Mouse (Mus musculus) testis, adult 2 months (tissue): Measurements from ENCODE around the gene Gm20532. TPM values are rescaled to one million over a fixed set of nuclear protein-coding genes. Genes with fewer than 3 reads are reported as not detected.

Experiments
- H3K27ac ChIP-seq: fragments of 200-500 bp; 2 replicates; pipeline ENCODE4 v1.5.1; 2012; ENCODE audit warnings: low read depth, low read length; ENCODE audit not compliant: control insufficient read depth, insufficient read depth
- H3K27me3 ChIP-seq: fragments of 200-500 bp; 2 replicates; pipeline ENCODE4 v1.6.1; 2012; ENCODE audit warnings: mild to moderate bottlenecking, low read length, moderate library complexity; ENCODE audit not compliant: control insufficient read depth, insufficient read depth
- H3K36me3 ChIP-seq: fragments of 200-500 bp; 2 replicates; pipeline ENCODE4 v1.6.1; 2012; ENCODE audit warnings: mild to moderate bottlenecking, low read length; ENCODE audit not compliant: control insufficient read depth, insufficient read depth
- H3K4me1 ChIP-seq: fragments of 200-500 bp; 2 replicates; pipeline ENCODE4 v1.6.1; 2012; ENCODE audit warnings: low read length; ENCODE audit not compliant: control insufficient read depth, insufficient read depth
- H3K4me3 ChIP-seq: fragments of 200-500 bp; 2 replicates; pipeline ENCODE4 v1.5.1; 2012; ENCODE audit warnings: low read depth, mild to moderate bottlenecking, low read length, moderate library complexity, mixed read lengths; ENCODE audit not compliant: control insufficient read depth
- CTCF ChIP-seq: fragments of 200-500 bp; IDR thresholded peaks from 2 replicates; pipeline ENCODE4 v1.5.1; 2012; ENCODE audit warnings: low read depth, mild to moderate bottlenecking, inconsistent platforms, low read length, moderate library complexity; ENCODE audit not compliant: control insufficient read depth, insufficient read depth, insufficient replicate concordance
- POLR2A ChIP-seq: fragments of 200-500 bp; IDR thresholded peaks from 2 replicates; pipeline ENCODE4 v1.6.1; 2012; ENCODE audit warnings: low read depth, mild to moderate bottlenecking, inconsistent platforms, low read length, moderate library complexity; ENCODE audit not compliant: control insufficient read depth
- polyA plus RNA-seq: library from polyadenylated mRNA; depleted of rRNA; stranded (reverse); fragments of >200 nt; gene quantifications from 2 replicates; pipeline ENCODE4 v1.2.3, GENCODE M21; 2012

The Gm20532 gene
- polyA plus RNA-seq, 1 experiment: not detected

DNA sequence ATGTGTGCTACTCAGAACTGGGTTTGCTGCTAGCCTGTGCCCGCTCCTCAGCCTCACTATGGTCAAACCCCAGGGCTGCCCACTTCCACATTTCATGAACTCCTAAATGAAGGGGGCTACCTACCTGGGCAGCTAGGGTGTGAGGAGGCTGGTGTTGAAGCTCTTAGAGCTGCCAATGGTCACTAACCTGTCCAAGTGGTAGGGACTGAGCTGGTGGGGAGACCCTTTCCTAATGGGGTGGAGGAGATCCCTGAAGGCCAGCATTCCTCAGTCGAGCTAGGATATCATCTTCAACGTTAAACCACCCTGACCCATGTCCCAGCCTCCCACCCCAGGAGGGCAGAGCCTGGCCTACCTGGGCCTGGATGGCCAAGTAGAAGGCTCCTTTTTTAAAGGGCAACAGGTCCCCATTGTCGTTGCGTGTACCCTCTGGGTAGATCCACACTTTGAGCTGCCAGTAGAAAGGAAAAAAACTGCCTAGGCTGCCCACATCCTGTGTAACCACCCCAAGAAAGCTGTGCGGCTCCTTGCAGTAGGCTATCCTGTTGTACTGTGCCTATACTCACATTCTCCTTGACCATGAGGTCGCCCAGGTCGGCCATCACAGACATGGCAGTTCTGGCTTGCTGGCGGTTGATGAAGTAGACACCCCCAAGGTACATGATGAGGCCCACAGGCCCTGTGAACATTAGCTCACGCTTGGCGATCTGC lies 9.4 kb downstream of the Gm20532 start:
- TF ChIP-seq POLR2A: no peak
- TF ChIP-seq CTCF: no peak
- H3K4me1 ChIP-seq: no peaks in the 10 kb centered on the region; the same call in 1 of the 2 replicates
- H3K4me3 ChIP-seq: no peak overlapping the region

DNA sequence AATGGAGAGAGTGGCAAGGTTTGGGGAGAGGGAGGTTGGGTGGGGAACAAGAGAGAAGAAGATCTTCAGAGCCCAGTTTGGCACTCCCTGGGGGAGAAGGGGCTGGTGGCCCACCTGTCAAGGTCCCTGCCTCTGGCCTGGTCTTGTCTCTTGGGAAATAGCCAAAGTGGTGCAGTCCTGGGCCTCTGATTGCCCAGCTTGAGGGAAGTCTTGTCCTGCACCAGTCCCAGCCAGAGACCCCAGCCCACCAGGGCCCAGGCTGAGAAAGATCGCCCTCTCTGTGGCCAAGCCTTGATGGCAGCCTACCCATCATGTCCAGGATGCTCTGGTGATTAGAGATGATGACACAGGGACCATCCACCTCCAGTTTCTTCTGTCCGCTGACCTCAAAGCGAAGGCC lies 10.5 kb downstream of the Gm20532 start:
- no peaks in the 10 kb centered on the region for H3K36me3 ChIP-seq
- H3K4me3 ChIP-seq: no peak overlapping the region
- H3K27me3 ChIP-seq: no peaks in the 10 kb centered on the region
- H3K4me1 ChIP-seq: no peaks in the 10 kb centered on the region; the same call in 1 of the 2 replicates
- H3K27ac ChIP-seq: no peak overlapping the region
- TF ChIP-seq POLR2A (no peak), CTCF (no peak)

More for the DNA sequence above, 9.4 kb downstream of the Gm20532 start:
- Histone ChIP-seq H3K36me3 (no peaks in the 10 kb centered on the region), H3K27me3 (no peaks in the 10 kb centered on the region), H3K27ac (no peak overlapping the region)

DNA sequence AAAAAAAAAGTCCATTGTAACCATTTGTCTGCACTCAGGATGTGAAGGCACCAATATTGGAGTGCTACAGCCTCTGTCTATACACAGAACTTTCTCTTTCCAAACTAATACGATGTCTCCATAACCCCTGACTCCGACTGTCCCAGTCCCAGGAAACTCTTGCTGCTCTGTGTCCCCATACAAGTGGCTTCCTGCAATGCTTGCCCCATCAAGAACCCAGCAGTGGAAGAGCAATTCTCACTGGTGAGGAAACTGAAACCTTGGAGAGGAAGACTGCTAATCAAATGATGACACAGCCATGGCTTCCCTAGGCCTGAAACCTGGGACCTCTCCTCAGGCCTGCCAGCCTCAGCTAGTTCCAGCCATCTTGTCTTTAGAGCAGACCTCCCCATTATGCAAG lies 11.4 kb downstream of the Gm20532 start:
- TF ChIP-seq POLR2A (no peak), CTCF (no peak)
- H3K27me3 ChIP-seq: no peaks in the 10 kb centered on the region
- H3K36me3 ChIP-seq: no peaks in the 10 kb centered on the region
- no peak overlapping the region for H3K4me3 ChIP-seq
- H3K27ac ChIP-seq: no peak overlapping the region
- H3K4me1 ChIP-seq: no peaks in the 10 kb centered on the region; the same call in 1 of the 2 replicates

DNA sequence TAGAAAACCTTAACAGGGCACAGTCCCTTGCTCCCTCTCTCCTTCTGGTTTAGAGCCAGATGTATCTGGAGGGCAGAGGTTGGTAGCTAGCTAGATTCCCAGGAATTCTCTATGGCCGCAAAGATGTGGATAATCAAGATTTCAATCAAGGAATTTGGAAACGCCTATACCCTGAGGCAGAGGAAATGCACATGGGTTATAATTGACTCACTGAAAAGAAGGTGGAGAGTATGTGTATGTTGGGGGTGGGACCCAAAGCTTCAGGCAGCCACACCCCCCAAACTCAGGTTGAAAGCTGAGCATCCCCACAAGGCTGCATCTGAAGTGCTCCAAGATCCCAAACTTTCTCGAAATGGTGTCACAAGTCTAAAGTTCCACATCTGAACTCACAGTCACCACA lies 12.0 kb downstream of the Gm20532 start:
- no peaks in the 10 kb centered on the region for H3K36me3 ChIP-seq
- H3K27me3 ChIP-seq: no peaks in the 10 kb centered on the region
- TF ChIP-seq CTCF (no peak), POLR2A (no peak)
- no peaks in the 10 kb centered on the region; the same call in 1 of the 2 replicates for H3K4me1 ChIP-seq
- H3K27ac ChIP-seq: no peak overlapping the region
- H3K4me3 ChIP-seq: no peak overlapping the region

DNA sequence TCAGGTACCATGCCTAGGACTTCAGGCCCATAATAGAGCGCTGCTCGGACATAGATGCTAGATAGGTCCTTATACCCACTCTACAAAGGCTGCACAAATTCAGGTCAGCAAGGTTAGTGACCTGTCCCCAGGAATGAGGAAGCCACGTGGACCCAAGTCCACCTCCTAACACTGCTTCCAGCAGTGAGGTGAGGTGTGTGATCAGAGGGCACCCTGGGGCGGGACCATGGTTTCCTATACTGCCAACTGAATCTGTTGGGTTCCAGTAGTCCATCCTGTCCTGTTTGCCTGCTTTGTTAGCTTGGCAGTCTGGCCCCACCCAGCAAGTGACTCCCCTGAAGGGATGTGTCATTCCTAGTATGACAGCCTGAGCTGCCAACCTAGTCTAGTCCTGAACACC lies 13.5 kb downstream of the Gm20532 start:
- no peak overlapping the region for H3K4me3 ChIP-seq
- H3K4me1 ChIP-seq: peaks cover 3% of the 10 kb centered on the region; the same call in 1 of the 2 replicates
- TF ChIP-seq POLR2A (no peak), CTCF (no peak)
- H3K27ac ChIP-seq: no peak overlapping the region
- H3K27me3 ChIP-seq: peaks cover 2% of the 10 kb centered on the region; the same call in 1 of the 2 replicates
- no peaks in the 10 kb centered on the region for H3K36me3 ChIP-seq

DNA sequence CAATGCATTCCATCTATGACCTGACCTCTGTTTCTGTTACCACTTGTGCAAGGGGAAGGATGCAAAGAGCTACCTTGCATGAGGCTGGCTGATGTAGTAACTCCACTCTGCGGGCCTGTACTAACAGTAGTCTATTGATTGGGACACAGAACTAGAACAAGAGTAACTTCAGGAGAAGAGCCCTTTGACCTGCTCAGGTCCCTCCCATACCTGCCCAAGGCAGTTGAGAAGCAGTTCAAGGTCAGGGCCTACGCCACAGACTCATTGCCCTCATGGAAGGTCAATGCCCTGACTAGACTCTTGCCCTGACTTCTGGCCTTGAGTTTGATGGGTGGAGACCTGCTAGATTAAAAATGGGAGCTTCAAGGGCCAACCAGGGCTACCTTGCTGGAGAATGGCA lies 14.2 kb downstream of the Gm20532 start:
- H3K4me3 ChIP-seq: no peak overlapping the region
- TF ChIP-seq POLR2A (no peak), CTCF (no peak)
- no peaks in the 10 kb centered on the region for H3K36me3 ChIP-seq
- H3K27ac ChIP-seq: no peak overlapping the region
- peaks cover 3% of the 10 kb centered on the region; the same call in 1 of the 2 replicates for H3K4me1 ChIP-seq
- H3K27me3 ChIP-seq: peaks cover 2% of the 10 kb centered on the region; the same call in 1 of the 2 replicates

DNA sequence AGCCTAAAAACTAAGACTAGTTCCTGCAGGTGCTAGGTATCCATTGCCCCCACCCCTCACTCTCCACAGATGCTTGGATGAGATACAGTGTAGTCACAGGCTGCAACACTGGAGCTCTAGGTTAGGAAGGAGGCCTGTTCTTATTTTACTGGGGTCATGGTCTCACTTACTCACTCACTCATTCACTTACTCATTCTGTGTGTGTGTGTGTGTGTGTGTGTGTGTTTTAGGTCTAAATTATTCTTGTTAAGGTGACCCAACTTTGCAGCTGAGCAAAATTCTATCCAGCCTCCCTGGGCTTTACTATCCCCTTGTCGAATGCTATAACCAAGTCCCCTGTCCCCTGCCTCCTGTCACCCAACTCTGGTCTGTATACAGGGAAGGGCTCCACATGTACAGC lies 15.2 kb downstream of the Gm20532 start:
- Histone ChIP-seq H3K27me3 (peaks cover 2% of the 10 kb centered on the region; the same call in 1 of the 2 replicates), H3K4me3 (no peak overlapping the region), H3K36me3 (no peaks in the 10 kb centered on the region), H3K27ac (no peak overlapping the region), H3K4me1 (peaks cover 3% of the 10 kb centered on the region; the same call in 1 of the 2 replicates)
- no peak for TF ChIP-seq CTCF
- no peak for TF ChIP-seq POLR2A
